Mouse (Mus musculus) forebrain, embryonic 13.5 days (tissue): ENCODE results near the gene Lrpap1. TPM values are rescaled to one million over a fixed set of nuclear protein-coding genes. Genes with fewer than 3 reads are reported as not detected.

Source experiments
- ATAC-seq: fragments of 200-750 bp; cut with Nextera tagmentation; 2 replicates; pipeline ENCODE4 v1.8.0; 2017
- H3K27ac ChIP-seq: fragments of 300-500 bp; sonication (generic); 2 replicates; pipeline ENCODE4 v1.5.1; 2015; ENCODE audit warnings: inconsistent platforms, mild to moderate bottlenecking, moderate library complexity
- H3K27me3 ChIP-seq: fragments of 300-500 bp; sonication (generic); 2 replicates; pipeline ENCODE4 v1.6.1; 2015; ENCODE audit warnings: mild to moderate bottlenecking, inconsistent platforms
- H3K36me3 ChIP-seq: fragments of 300-500 bp; sonication (generic); 2 replicates; pipeline ENCODE4 v1.6.1; 2015; ENCODE audit warnings: mild to moderate bottlenecking, inconsistent platforms; ENCODE audit not compliant: poor library complexity, severe bottlenecking
- H3K4me1 ChIP-seq: fragments of 300-500 bp; sonication (generic); 2 replicates; pipeline ENCODE4 v1.6.1; 2015; ENCODE audit warnings: inconsistent platforms
- H3K4me2 ChIP-seq: fragments of 300-500 bp; sonication (generic); 2 replicates; pipeline ENCODE4 v1.6.1; 2015; ENCODE audit warnings: inconsistent platforms, mild to moderate bottlenecking, moderate library complexity
- H3K4me3 ChIP-seq: fragments of 300-500 bp; sonication (generic); 2 replicates; pipeline ENCODE4 v1.5.1; 2015; ENCODE audit warnings: mild to moderate bottlenecking, inconsistent platforms
- H3K9ac ChIP-seq: fragments of 300-500 bp; sonication (generic); 2 replicates; pipeline ENCODE4 v1.6.1; 2015; ENCODE audit warnings: mild to moderate bottlenecking, inconsistent platforms
- H3K9me3 ChIP-seq: fragments of 300-500 bp; sonication (generic); replicated peaks from 2 replicates; pipeline ENCODE4 v1.6.1; 2016; ENCODE audit warnings: inconsistent platforms
- WGBS: fragments of 180-500 bp; shearing (Covaris S2); methylation state at CpG from one replicate; pipeline ENCODE4 v1.1.7; 2015; 5-methylcytosine and 5-hydroxymethylcytosine counted together
- polyA plus RNA-seq: library from polyadenylated mRNA; unstranded; fragments of >200 nt; fragmentation: Nextera tagmentation; extraction: Ambion mirVana; gene quantifications from 2 replicates; pipeline ENCODE4 v1.2.1, GENCODE M21; 2015

Gene Lrpap1
- polyA plus RNA-seq, result 95.2 and 104 TPM in 2 replicates

GRCm38 (mm10) chr5:35104960-35105921, at the start of gene Lrpap1:
TSS of gene Lrpap1 (minus strand) at chr5:35105766.
- Histone ChIP-seq H3K4me1 (peaks cover 27% of the 10 kb centered on the region), H3K36me3 (peaks cover 25% of the 10 kb centered on the region), H3K9ac (peak within 1 kb of the TSS; percentile 88), H3K27ac (peak within 1 kb of the TSS; percentile 82), H3K4me2 (peak within 1 kb of the TSS; percentile 79), H3K4me3 (peak within 1 kb of the TSS; percentile 81), H3K9me3 (no peaks in the 10 kb centered on the region), H3K27me3 (no peaks in the 10 kb centered on the region)
- under 1% methylated on average over 39 of the region's 39 CpGs for WGBS
- peak; percentile 97 for ATAC-seq

GRCm38 (mm10) chr5:35149939-35150338, 44.4 kb upstream of the Lrpap1 start:
- no peak for ATAC-seq

GRCm38 (mm10) chr5:35149526-35149925, 44.0 kb upstream of the Lrpap1 start:
- H3K9ac ChIP-seq, result no peak overlapping the region
- ATAC-seq, result no peak
- H3K27ac ChIP-seq, result no peak overlapping the region
- no peaks in the 10 kb centered on the region for H3K36me3 ChIP-seq
- no peak overlapping the region for H3K4me3 ChIP-seq
- H3K4me2 ChIP-seq, result no peak overlapping the region
- no peaks in the 10 kb centered on the region for H3K9me3 ChIP-seq
- no peaks in the 10 kb centered on the region for H3K27me3 ChIP-seq
- H3K4me1 ChIP-seq, result peaks cover 22% of the 10 kb centered on the region
- 75% methylated on average over 4 of the region's 4 CpGs for WGBS

More at GRCm38 (mm10) chr5:35149939-35150338, 44.4 kb upstream of the Lrpap1 start:
- Histone ChIP-seq H3K27ac (no peak overlapping the region), H3K4me2 (no peak overlapping the region), H3K27me3 (no peaks in the 10 kb centered on the region), H3K4me3 (no peak overlapping the region), H3K9me3 (no peaks in the 10 kb centered on the region), H3K36me3 (no peaks in the 10 kb centered on the region), H3K4me1 (peaks cover 22% of the 10 kb centered on the region), H3K9ac (no peak overlapping the region)
- WGBS, result 77% methylated on average over 5 of the region's 5 CpGs

- peak; percentile 63; the same call in 1 of the 2 replicates for ATAC-seq
- Histone ChIP-seq H3K4me3 (no peak overlapping the region), H3K9ac (no peak overlapping the region), H3K4me2 (no peak overlapping the region), H3K27ac (peak overlapping the region; percentile 73), H3K36me3 (no peaks in the 10 kb centered on the region), H3K27me3 (no peaks in the 10 kb centered on the region), H3K9me3 (no peaks in the 10 kb centered on the region), H3K4me1 (peaks cover 30% of the 10 kb centered on the region)
- 60% methylated on average over 8 of the region's 8 CpGs for WGBS
Measured at GRCm38 (mm10) chr5:35147963-35148767, 42.6 kb upstream of the Lrpap1 start.

GRCm38 (mm10) chr5:35147155-35147962, 41.8 kb upstream of the Lrpap1 start:
- Histone ChIP-seq H3K4me3 (no peak overlapping the region), H3K9me3 (no peaks in the 10 kb centered on the region), H3K36me3 (no peaks in the 10 kb centered on the region), H3K4me2 (no peak overlapping the region), H3K27ac (peak overlapping the region; percentile 73), H3K27me3 (no peaks in the 10 kb centered on the region), H3K9ac (no peak overlapping the region), H3K4me1 (peaks cover 34% of the 10 kb centered on the region)
- peak; percentile 50; the same call in 1 of the 2 replicates for ATAC-seq
- WGBS, result 61% methylated on average over 2 of the region's 2 CpGs

- Histone ChIP-seq H3K27ac (peak overlapping the region; percentile 73), H3K4me1 (peaks cover 38% of the 10 kb centered on the region), H3K27me3 (no peaks in the 10 kb centered on the region), H3K36me3 (no peaks in the 10 kb centered on the region), H3K9me3 (no peaks in the 10 kb centered on the region), H3K4me2 (no peak overlapping the region), H3K9ac (no peak overlapping the region), H3K4me3 (no peak overlapping the region)
- 80% methylated on average over 2 of the region's 2 CpGs for WGBS
- no peak for ATAC-seq
Measured at GRCm38 (mm10) chr5:35146747-35147146, 41.2 kb upstream of the Lrpap1 start.

GRCm38 (mm10) chr5:35144716-35145115, 39.1 kb upstream of the Lrpap1 start:
- Histone ChIP-seq H3K36me3 (no peaks in the 10 kb centered on the region), H3K4me1 (peaks cover 53% of the 10 kb centered on the region), H3K9ac (no peak overlapping the region), H3K27ac (no peak overlapping the region), H3K27me3 (no peaks in the 10 kb centered on the region), H3K4me2 (no peak overlapping the region), H3K9me3 (no peaks in the 10 kb centered on the region), H3K4me3 (no peak overlapping the region)
- 85% methylated on average over 2 of the region's 2 CpGs for WGBS
- no peak for ATAC-seq

GRCm38 (mm10) chr5:35143460-35144245, 38.1 kb upstream of the Lrpap1 start:
- no peak overlapping the region for H3K27ac ChIP-seq
- H3K4me2 ChIP-seq, result no peak overlapping the region
- H3K36me3 ChIP-seq, result no peaks in the 10 kb centered on the region
- H3K9ac ChIP-seq, result no peak overlapping the region
- H3K27me3 ChIP-seq, result no peaks in the 10 kb centered on the region
- WGBS, result 41% methylated on average over 10 of the region's 10 CpGs
- peaks cover 56% of the 10 kb centered on the region for H3K4me1 ChIP-seq
- ATAC-seq, result no peak
- H3K9me3 ChIP-seq, result no peaks in the 10 kb centered on the region
- H3K4me3 ChIP-seq, result no peak overlapping the region

GRCm38 (mm10) chr5:35142910-35143309, 37.3 kb upstream of the Lrpap1 start:
- no peaks in the 10 kb centered on the region for H3K27me3 ChIP-seq
- no peaks in the 10 kb centered on the region for H3K36me3 ChIP-seq
- H3K4me3 ChIP-seq, result no peak overlapping the region
- 15% methylated on average over 1 of the region's 1 CpGs for WGBS
- no peaks in the 10 kb centered on the region for H3K9me3 ChIP-seq
- H3K27ac ChIP-seq, result no peak overlapping the region
- no peak overlapping the region for H3K4me2 ChIP-seq
- ATAC-seq, result no peak
- no peak overlapping the region for H3K9ac ChIP-seq
- peaks cover 61% of the 10 kb centered on the region for H3K4me1 ChIP-seq

GRCm38 (mm10) chr5:35141316-35141715, 35.8 kb upstream of the Lrpap1 start:
- peak; percentile 64; the same call in 1 of the 2 replicates for ATAC-seq
- no peak overlapping the region for H3K4me3 ChIP-seq
- no peaks in the 10 kb centered on the region for H3K36me3 ChIP-seq
- H3K9me3 ChIP-seq, result no peaks in the 10 kb centered on the region
- no peak overlapping the region for H3K9ac ChIP-seq
- H3K27ac ChIP-seq, result peak overlapping the region; percentile 76
- H3K27me3 ChIP-seq, result no peaks in the 10 kb centered on the region
- 43% methylated on average over 3 of the region's 3 CpGs for WGBS
- no peak overlapping the region for H3K4me2 ChIP-seq
- H3K4me1 ChIP-seq, result peaks cover 55% of the 10 kb centered on the region

GRCm38 (mm10) chr5:35138183-35138611, 32.6 kb upstream of the Lrpap1 start:
- Histone ChIP-seq H3K4me3 (no peak overlapping the region), H3K27ac (peak overlapping the region; percentile 93), H3K36me3 (no peaks in the 10 kb centered on the region), H3K4me2 (0 out of 2 replicates have a peak overlapping the region, but pooled peaks have one; percentile 8), H3K9me3 (no peaks in the 10 kb centered on the region), H3K4me1 (peaks cover 44% of the 10 kb centered on the region), H3K9ac (no peak overlapping the region), H3K27me3 (no peaks in the 10 kb centered on the region)
- ATAC-seq, result peak; percentile 70
- 67% methylated on average over 11 of the region's 11 CpGs for WGBS
